Mouse (Mus musculus): Measurements from ENCODE around the gene Rptor.

DNA sequence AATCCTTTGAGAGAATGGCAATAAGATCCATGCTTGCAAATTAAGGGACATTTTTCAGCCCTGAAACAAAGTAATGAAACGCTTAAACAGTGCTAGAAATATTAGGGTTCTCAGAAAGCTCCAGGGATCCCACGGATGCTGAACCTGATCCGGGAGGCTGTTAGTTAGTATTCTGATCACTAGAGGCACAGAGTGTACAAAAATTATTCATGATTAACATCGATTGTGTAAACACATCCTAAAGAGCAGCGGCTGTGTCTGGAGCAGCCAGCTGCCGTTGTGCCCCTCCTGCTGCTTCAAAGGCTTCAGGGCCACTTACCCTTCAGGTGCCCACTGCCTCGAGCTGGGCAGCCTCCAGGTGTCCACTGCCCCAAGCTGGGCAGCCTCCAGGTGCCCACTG lies 185.8 kb downstream of the Rptor start:
- TF ChIP-seq CTCF (IDR thresholded peaks at IDR 0.05; ENCODE audit: low read depth, low read length) (no peak), POLR2A (IDR thresholded peaks at IDR 0.05; ENCODE audit: extremely low read depth, insufficient read depth, low read length) (no peak)

Data from liver, adult 2 months (tissue).